Comparison of ENCODE assay signal across 7 mouse cellular contexts in genomic region chr3:145649852-145650202, GRCm38 (mm10). TPM values are rescaled to one million over a fixed set of nuclear protein-coding genes. Genes with fewer than 3 reads are reported as not detected.
A peak's percentile ranks its signal among the peaks of the same experiment; 100 is the strongest.
DNase-seq lines count a peak whose midpoint lies in the region; ATAC-seq and TF ChIP-seq lines count a peak whose summit lies in the region.

Gene Ccn1, minus strand, starts transcription at chr3:145649981.

- TF ChIP-seq POLR2A in liver, adult 2 months (IDR thresholded peaks at IDR 0.05; ENCODE audit: extremely low read depth, insufficient read depth, low read length) = peak; percentile 94

- H3K79me2 ChIP-seq in liver, adult 2 months (ENCODE audit: control insufficient read depth, insufficient read depth, low read length) = no peaks in the 10 kb centered on the region

- peak within 1 kb of the TSS; percentile 86 for H3K9ac ChIP-seq in intestine, postnatal 0 days (ENCODE audit: low read depth, low read length)
- peak within 1 kb of the TSS; percentile 91 for H3K9ac ChIP-seq in liver, adult 2 months (ENCODE audit: low read depth, low read length)
- peak within 1 kb of the TSS; percentile 72 for H3K9ac ChIP-seq in neural tube, embryonic 11.5 days (ENCODE audit: low read length)

- under 1% methylated on average over 29 of the region's 29 CpGs for WGBS in embryonic facial prominence, embryonic 10.5 days
- 0% methylated on average over 29 of the region's 29 CpGs for WGBS in intestine, postnatal 0 days
- WGBS in liver, adult 2 months = under 1% methylated on average over 29 of the region's 29 CpGs
- 0% methylated on average over 29 of the region's 29 CpGs for WGBS in neural tube, embryonic 11.5 days

- peak within 1 kb of the TSS; percentile 80 for H3K4me3 ChIP-seq in embryonic facial prominence, embryonic 10.5 days
- peak within 1 kb of the TSS; percentile 69 for H3K4me3 ChIP-seq in intestine, postnatal 0 days (ENCODE audit: low read depth, low read length)
- peak within 1 kb of the TSS; percentile 83 for H3K4me3 ChIP-seq in liver, adult 2 months (ENCODE audit: insufficient read depth, low read depth, low read length)
- peak within 1 kb of the TSS; percentile 58 for H3K4me3 ChIP-seq in neural tube, embryonic 11.5 days (ENCODE audit: low read depth, low read length)

- TF ChIP-seq CTCF in intestine, postnatal 0 days (IDR thresholded peaks at IDR 0.05; ENCODE audit: low read depth) = no peak
- TF ChIP-seq CTCF in liver, adult 2 months (IDR thresholded peaks at IDR 0.05; ENCODE audit: low read depth, low read length) = no peak

- H3K27ac ChIP-seq in embryonic facial prominence, embryonic 10.5 days (replicated peaks) = peak within 1 kb of the TSS; percentile 95
- peak within 1 kb of the TSS; percentile 81 for H3K27ac ChIP-seq in intestine, postnatal 0 days (ENCODE audit: low read depth, low read length)
- H3K27ac ChIP-seq in liver, adult 2 months (replicated peaks; ENCODE audit: insufficient read depth, low read depth, low read length) = peak within 1 kb of the TSS; percentile 81
- peak within 1 kb of the TSS; percentile 54 for H3K27ac ChIP-seq in neural tube, embryonic 11.5 days (ENCODE audit: low read depth, low read length)

- H3K4me1 ChIP-seq in embryonic facial prominence, embryonic 10.5 days = peaks cover 80% of the 10 kb centered on the region
- H3K4me1 ChIP-seq in intestine, postnatal 0 days (replicated peaks; ENCODE audit: control insufficient read depth, insufficient read depth, low read length) = no peaks in the 10 kb centered on the region; the same call in 1 of the 2 replicates
- H3K4me1 ChIP-seq in liver, adult 2 months (ENCODE audit: control insufficient read depth, insufficient read depth, low read length) = peaks cover 4% of the 10 kb centered on the region; the same call in 1 of the 2 replicates
- peaks cover 30% of the 10 kb centered on the region for H3K4me1 ChIP-seq in neural tube, embryonic 11.5 days (ENCODE audit: control insufficient read depth, insufficient read depth, low read length)

- peak within 1 kb of the TSS; percentile 90 for H3K4me2 ChIP-seq in intestine, postnatal 0 days (replicated peaks; ENCODE audit: low read depth)
- H3K4me2 ChIP-seq in neural tube, embryonic 11.5 days (ENCODE audit: low read depth) = peak within 1 kb of the TSS; percentile 78

- DNase-seq in adrenal gland, adult 2 months = peak; percentile 87
- peak; percentile 91 for DNase-seq in embryonic facial prominence, embryonic 10.5 days (ENCODE audit: low spot score)
- DNase-seq in liver, adult 2 months (ENCODE audit: extremely low read depth, low read depth, low spot score) = peak; percentile 81
- peak; percentile 87 for DNase-seq in neural tube, embryonic 11.5 days (ENCODE audit: low spot score)
- peak; percentile 84 for DNase-seq in urinary bladder, postnatal 14 days (ENCODE audit: low spot score)

- peaks cover 13% of the 10 kb centered on the region for H3K36me3 ChIP-seq in embryonic facial prominence, embryonic 10.5 days (replicated peaks)
- H3K36me3 ChIP-seq in intestine, postnatal 0 days (ENCODE audit: control insufficient read depth, insufficient read depth) = peaks cover 8% of the 10 kb centered on the region; the same call in 1 of the 2 replicates
- H3K36me3 ChIP-seq in liver, adult 2 months (ENCODE audit: control insufficient read depth, insufficient read depth, low read length) = peaks cover 3% of the 10 kb centered on the region; the same call in 1 of the 2 replicates
- no peaks in the 10 kb centered on the region for H3K36me3 ChIP-seq in neural tube, embryonic 11.5 days (ENCODE audit: control insufficient read depth, insufficient read depth, low read length)

- peaks cover 28% of the 10 kb centered on the region for H3K27me3 ChIP-seq in embryonic facial prominence, embryonic 10.5 days (replicated peaks; ENCODE audit: low read depth, poor library complexity, severe bottlenecking)
- H3K27me3 ChIP-seq in intestine, postnatal 0 days (replicated peaks; ENCODE audit: control insufficient read depth, insufficient read depth, low read length) = no peaks in the 10 kb centered on the region
- no peaks in the 10 kb centered on the region for H3K27me3 ChIP-seq in liver, adult 2 months (ENCODE audit: control insufficient read depth, insufficient read depth, low read length)
- H3K27me3 ChIP-seq in neural tube, embryonic 11.5 days (ENCODE audit: control insufficient read depth, insufficient read depth, low read length) = 0 out of 2 replicates have a peak, but pooled peaks cover 5% of the 10 kb centered on the region

- peak; percentile 18 for ATAC-seq in granulocyte monocyte progenitor cell, adult 5-6 weeks (replicated peaks; ENCODE audit: poor library complexity, severe bottlenecking)
- peak; percentile 66 for ATAC-seq in intestine, postnatal 0 days
- peak; percentile 45 for ATAC-seq in neural tube, embryonic 11.5 days (ENCODE audit: insufficient read depth, low FRiP score, low TSS enrichment)

- no peaks in the 10 kb centered on the region for H3K9me3 ChIP-seq in embryonic facial prominence, embryonic 10.5 days
- no peaks in the 10 kb centered on the region for H3K9me3 ChIP-seq in intestine, postnatal 0 days (ENCODE audit: control insufficient read depth)
- no peaks in the 10 kb centered on the region for H3K9me3 ChIP-seq in neural tube, embryonic 11.5 days (ENCODE audit: control insufficient read depth, low read length)

RNA-seq across cellular contexts. Expression of gene Ccn1, which starts in this region (rescaled TPM):
- total RNA-seq in adrenal gland, adult 2 months (2021) = 10 to 100 TPM; 13.5 to 24.3 TPM
- polyA plus RNA-seq in adrenal gland, adult 2 months (2012; rRNA removed) = 12.4 and 14.7 TPM in 2 replicates
- polyA plus RNA-seq in embryonic facial prominence, embryonic 10.5 days (2016; fragmentation: Nextera tagmentation; extraction: Ambion mirVana) = 40.2 and 42.2 TPM in 2 replicates
- not detected in 2 replicates for total RNA-seq in granulocyte monocyte progenitor cell, adult 5-6 weeks (2014; fragmentation: Nextera tagmentation)
- total RNA-seq in granulocyte monocyte progenitor cell, adult 5-6 weeks (2017) = not detected in 2 replicates
- 33.1 and 37.0 TPM in 2 replicates for polyA plus RNA-seq in intestine, postnatal 0 days (2015; fragmentation: Nextera tagmentation; extraction: Ambion mirVana)
- 4.5 and 4.6 TPM in 2 replicates for total RNA-seq in liver, adult 2 months (2014; rRNA removed)
- polyA plus RNA-seq in liver, adult 2 months (2012; rRNA removed) = 6.0 and 7.6 TPM in 2 replicates
- polyA plus RNA-seq in neural tube, embryonic 11.5 days (2014; fragmentation: Nextera tagmentation; extraction: Ambion mirVana) = 30.1 and 31.7 TPM in 2 replicates

Comparison
In these comparisons a context has a peak if more than half of its experiments do, and no peak if none do; other contexts are left out.
1. Peak in every context shown above with its lines: DNase-seq, ATAC-seq, H3K4me3 ChIP-seq and H3K27ac ChIP-seq.
2. Peak in ATAC-seq in granulocyte monocyte progenitor cell, adult 5-6 weeks; RNA of the gene not detected or under 1 TPM.